Mouse (Mus musculus) macrophage (primary cell): ENCODE measurements around the gene Ncf4. TPM values are rescaled to one million over a fixed set of nuclear protein-coding genes. Genes with fewer than 3 reads are reported as not detected.

ENCODE experiments used
- H3K27ac ChIP-seq: fragments of 350-480 bp; formaldehyde crosslinking; 2 replicates; pipeline ENCODE4 v1.9.0; 2021
- H3K36me3 ChIP-seq: fragments of 350-480 bp; formaldehyde crosslinking; 2 replicates; pipeline ENCODE4 v1.9.0; 2021; ENCODE audit errors: inconsistent target
- H3K4me3 ChIP-seq: fragments of 350-480 bp; formaldehyde crosslinking; 2 replicates; pipeline ENCODE4 v1.9.0; 2021; ENCODE audit errors: inconsistent target
- H3K79me2 ChIP-seq: fragments of 350-480 bp; formaldehyde crosslinking; 2 replicates; pipeline ENCODE4 v1.9.0; 2021; ENCODE audit errors: inconsistent target
- WGBS: methylation state at CpG from one replicate; pipeline ENCODE4 v1.1.7; 2026; ENCODE audit warnings: inconsistent platforms; ENCODE audit not compliant: missing documents; 5-methylcytosine and 5-hydroxymethylcytosine counted together
- polyA plus RNA-seq: library from polyadenylated mRNA; stranded (reverse); fragments of 250-400 nt; gene quantifications from 3 replicates; pipeline ENCODE4 v1.2.4, GENCODE M21; 2018; ENCODE audit warnings: inconsistent platforms
- total RNA-seq, 78 experiments: library from RNA; depleted of rRNA; stranded (reverse); fragments of 250-400 nt; gene quantifications; 1 replicate in 9 of 78; 2 replicates in 24 of 78; 3 replicates in 43 of 78; 4 replicates in 2 of 78; pipeline ENCODE4 v1.2.4; 2018; ENCODE audit warnings: inconsistent platforms in 56 of 78

Ncf4 gene
- 100 to 1,000 TPM; 207 to 676 (median 348) TPM for total RNA-seq (2018; cell fraction: chromatin; rRNA removed)
- total RNA-seq (2018; cell fraction: cytosol; rRNA removed) = 100 to 1,000 TPM in 22 of 26 experiments, 10 to 100 TPM in 4; 86.5 to 237 (median 140) TPM
- 100 to 1,000 TPM; 191 to 475 (median 284) TPM for total RNA-seq (2018; cell fraction: nucleus; rRNA removed)
- polyA plus RNA-seq = 91.7 to 151 TPM (median 136 TPM) in 3 replicates

DNA sequence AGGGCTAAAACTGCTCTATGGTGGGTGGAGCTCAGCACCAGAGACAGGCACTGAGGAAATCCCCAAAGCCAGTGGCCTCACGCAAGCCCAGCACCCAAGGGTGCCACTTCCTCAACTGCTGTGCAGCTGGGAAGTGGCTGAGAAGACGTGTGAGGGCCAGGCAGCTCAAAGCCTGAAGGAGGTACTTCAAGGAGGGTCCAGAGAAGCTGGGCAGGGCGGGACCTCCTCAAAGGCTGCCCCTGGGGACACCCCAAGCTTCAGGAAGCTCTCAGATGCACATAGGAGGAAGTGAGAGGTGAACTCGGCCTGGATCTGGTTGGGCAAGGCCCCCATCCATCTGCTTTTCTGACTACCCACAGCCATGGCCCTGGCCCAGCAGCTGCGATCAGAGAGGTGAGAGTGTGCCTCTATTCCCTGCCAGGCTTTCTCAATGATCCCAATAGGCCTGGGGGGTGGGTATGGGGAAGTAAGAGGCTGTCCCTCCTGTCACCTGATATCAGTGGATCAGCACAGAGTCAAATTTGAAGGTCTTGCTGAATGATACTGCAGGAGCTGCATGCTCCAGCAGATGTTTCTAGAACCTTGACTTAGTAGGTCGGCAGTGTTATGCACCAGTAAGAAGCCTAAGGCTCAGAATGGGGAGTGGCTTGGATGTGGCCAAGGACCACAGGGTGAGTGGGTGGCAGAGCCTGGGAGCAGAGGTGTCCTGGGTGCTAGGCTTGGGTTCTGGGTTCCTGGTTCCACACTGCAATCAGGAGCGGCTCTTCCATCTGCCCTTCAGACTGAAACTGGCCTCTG is at the start of gene Ncf4:
Ncf4 (plus strand) TSS at position 107 of the 798 bp plus-strand sequence.
- H3K36me3 ChIP-seq = peaks cover 4% of the 10 kb centered on the region
- H3K79me2 ChIP-seq = peaks cover 50% of the 10 kb centered on the region
- peak within 1 kb of the TSS; percentile 55 for H3K4me3 ChIP-seq
- peak within 1 kb of the TSS; percentile 96 for H3K27ac ChIP-seq
- WGBS = 4% methylated on average over 7 of the region's 7 CpGs

DNA sequence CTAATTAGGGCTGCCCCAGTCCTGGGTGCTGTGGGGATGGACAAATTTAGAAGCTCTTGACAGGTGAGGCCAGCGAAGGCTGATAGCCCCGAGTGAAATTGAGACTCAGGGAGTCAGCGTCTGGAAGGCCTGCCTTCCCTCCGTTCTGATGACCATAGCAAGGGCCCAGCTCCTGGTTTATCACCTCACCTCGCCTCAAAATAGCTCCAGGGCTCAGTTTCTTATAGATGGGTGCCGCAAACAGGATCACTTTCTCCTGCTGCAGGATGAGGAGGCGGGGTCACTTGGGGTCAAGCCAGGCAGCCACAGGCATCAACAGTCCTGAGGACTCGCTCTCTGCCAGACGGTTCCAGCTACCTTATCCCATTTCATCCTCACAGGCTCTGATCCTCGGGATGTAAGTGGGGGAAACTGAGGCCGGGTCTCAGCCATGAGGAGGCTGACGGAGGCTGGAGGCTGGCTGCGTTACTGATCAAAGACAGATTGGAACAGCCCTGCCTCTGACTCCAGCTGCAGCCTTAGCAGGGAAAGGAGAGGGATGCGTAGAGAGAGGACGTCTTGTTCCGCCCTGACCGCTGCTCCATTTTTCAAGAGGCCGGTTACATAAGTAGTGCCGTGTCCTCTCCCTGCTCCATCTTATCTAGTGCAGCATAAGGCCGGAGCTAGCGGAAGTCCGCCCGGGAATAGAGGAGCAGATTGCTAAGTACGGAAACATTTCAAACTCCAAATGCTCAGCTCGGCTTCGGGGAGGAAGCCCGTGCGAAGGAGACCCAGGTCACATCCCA is 49.3 kb upstream of the Ncf4 start:
- H3K4me3 ChIP-seq = no peak overlapping the region
- H3K27ac ChIP-seq = no peak overlapping the region
- 85% methylated on average over 26 of the region's 28 CpGs for WGBS
- H3K36me3 ChIP-seq = no peaks in the 10 kb centered on the region
- H3K79me2 ChIP-seq = no peaks in the 10 kb centered on the region

DNA sequence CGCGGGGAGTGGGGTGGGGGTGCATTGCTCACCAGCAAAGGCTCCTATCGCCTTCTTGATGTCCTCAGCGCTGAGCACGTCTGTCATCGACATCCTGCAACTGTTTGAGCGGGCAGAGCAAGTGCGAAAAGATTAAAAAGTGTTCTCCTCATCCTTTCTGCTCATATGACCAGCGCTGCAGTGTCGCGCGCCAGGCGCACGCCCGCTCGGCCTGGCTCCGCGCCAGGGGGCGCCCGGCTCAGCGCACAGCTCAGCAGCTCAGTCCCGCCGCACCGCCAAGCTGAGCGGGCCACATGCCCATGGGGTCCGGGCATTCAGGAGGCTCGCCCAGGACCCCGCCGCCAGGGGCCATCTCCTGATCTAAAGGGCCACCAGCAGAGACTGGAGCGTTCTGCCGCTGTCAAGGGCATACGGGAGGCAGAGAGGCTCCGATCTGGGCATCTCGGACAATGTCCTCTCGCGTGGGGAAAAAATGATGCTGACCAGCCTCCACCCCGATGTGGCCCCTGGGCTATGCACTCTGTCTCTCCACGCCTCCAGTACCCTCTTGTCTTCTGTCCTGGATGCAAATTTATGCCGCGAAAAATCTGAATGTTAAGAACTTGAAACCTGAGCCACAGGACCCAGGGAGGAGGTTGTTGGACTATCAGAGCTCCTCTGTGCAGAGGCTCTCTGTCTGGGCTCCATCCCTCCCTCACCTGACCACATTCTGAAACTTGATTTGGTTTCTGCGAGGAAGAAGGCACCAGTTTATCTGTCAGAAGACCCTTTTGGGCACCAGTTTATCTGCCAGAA is 40.4 kb upstream of the Ncf4 start:
- Histone ChIP-seq H3K4me3 (no peak overlapping the region), H3K27ac (no peak overlapping the region), H3K79me2 (no peaks in the 10 kb centered on the region), H3K36me3 (no peaks in the 10 kb centered on the region)
- 5% methylated on average over 41 of the region's 41 CpGs for WGBS

DNA sequence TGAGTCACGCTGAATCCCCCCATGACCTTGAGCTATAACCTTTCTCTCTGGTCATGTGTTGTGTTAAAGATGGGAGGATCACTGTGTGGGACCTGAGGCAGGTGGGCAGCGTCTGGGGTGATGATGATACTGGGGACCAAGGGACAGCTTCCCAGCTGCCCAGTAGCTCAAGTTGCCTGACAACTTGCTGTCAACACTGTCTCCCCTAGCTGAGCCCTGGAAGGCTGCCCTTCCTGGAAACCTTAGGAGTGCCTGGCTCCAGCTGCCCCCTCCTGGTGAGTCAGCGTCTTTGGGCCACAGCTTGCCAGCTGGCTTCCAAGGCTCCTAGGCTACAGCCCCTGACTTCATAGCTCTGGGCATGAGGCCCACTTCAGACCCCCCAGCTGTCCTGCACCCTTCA is 39.4 kb upstream of the Ncf4 start:
- H3K79me2 ChIP-seq = no peaks in the 10 kb centered on the region
- H3K36me3 ChIP-seq = no peaks in the 10 kb centered on the region
- H3K27ac ChIP-seq = no peak overlapping the region
- H3K4me3 ChIP-seq = no peak overlapping the region
- WGBS = 43% methylated on average over 3 of the region's 3 CpGs

DNA sequence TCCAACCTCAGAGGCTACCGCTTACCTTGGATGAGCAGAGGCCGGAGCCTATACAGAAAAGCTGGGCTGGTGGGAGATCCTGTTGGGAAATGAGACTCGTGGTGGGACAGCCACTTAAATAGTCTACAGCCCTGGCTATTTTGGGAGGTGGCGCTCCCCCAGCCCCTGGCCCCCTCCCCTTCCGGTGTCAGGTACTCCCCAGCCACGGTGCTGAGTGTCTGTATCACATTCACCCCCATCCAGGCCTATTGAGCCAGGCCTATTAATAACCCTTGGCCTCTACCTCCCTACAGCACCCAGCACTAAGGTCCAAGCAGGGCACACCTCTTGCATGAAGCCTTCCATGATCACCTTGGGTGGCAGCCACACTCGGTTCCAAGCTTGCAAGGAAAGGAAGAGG is 38.3 kb upstream of the Ncf4 start, which contains the start of gene Pvalb:
Pvalb (minus strand) TSS at position 89 of the 400 bp plus-strand sequence.
- no peaks in the 10 kb centered on the region for H3K36me3 ChIP-seq
- H3K4me3 ChIP-seq = no peak within 1 kb of the TSS
- no peak within 1 kb of the TSS for H3K27ac ChIP-seq
- H3K79me2 ChIP-seq = no peaks in the 10 kb centered on the region
- WGBS = 88% methylated on average over 7 of the region's 7 CpGs

DNA sequence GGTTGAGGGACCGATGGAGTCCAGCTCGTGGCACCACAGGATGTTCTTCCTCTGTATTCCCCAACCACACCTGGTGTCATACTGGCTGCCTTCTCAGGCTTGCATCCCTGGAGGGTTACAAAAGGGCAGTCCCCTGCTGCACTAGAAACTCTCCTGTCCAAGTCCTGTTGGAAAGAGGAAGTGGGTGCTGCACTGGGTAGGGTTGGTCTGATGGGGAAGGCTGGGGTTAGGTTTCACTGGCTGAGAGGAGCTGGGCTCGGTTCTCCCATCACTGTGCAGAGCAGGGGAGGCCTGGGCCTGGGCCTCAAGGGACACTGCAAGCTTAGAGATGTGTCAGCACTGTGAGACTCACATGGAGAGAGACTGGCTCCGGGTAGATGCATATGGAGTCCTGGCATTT is 34.4 kb upstream of the Ncf4 start:
- Histone ChIP-seq H3K27ac (no peak overlapping the region), H3K79me2 (no peaks in the 10 kb centered on the region)
- 48% methylated on average over 4 of the region's 4 CpGs for WGBS

DNA sequence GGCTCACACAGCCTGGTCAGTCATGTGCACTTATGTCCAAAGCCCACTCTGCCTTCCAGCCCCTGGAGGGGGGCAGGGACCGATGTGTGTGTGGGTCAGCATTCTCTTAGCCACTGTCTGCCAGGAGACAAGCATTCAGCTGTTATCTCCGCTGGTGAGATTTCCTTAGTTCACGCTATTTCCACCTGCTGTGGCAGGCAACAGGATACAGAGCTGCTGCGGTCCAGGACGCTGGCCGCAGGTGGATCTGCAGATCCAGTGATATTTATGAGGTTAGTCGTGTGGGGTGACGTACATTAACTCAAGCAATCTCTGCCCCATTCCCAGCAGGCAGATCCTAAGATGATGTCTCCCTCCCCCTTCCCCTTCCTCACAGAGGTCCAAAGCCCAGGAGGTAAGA is 33.2 kb upstream of the Ncf4 start:
- H3K79me2 ChIP-seq = no peaks in the 10 kb centered on the region
- H3K4me3 ChIP-seq = no peak overlapping the region
- 84% methylated on average over 8 of the region's 8 CpGs for WGBS
- H3K36me3 ChIP-seq = no peaks in the 10 kb centered on the region
- no peak overlapping the region for H3K27ac ChIP-seq

More for the DNA sequence above, 34.4 kb upstream of the Ncf4 start:
- H3K4me3 ChIP-seq = no peak overlapping the region
- H3K36me3 ChIP-seq = no peaks in the 10 kb centered on the region

DNA sequence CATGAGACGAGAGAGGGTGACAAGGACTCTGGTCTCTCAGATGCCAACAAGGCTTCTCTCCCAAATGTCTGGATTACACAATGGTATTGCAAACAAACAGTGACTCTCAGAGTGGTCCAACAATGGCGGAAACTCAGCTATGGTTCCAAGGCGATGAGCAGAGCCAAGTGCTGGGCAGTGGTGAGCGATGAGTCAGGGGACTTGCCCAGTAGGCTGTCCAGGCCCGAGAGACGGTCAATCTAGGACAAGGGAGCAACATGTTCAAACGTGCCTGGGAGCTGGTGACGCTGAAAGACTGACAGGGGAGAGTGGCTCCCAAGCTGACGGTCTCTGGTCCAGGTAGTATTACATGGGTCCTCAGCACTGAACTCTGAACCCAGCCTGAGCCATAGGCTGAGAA is 29.3 kb upstream of the Ncf4 start:
- no peaks in the 10 kb centered on the region for H3K36me3 ChIP-seq
- no peaks in the 10 kb centered on the region for H3K79me2 ChIP-seq
- WGBS = 85% methylated on average over 9 of the region's 9 CpGs
- no peak overlapping the region for H3K27ac ChIP-seq
- H3K4me3 ChIP-seq = no peak overlapping the region

DNA sequence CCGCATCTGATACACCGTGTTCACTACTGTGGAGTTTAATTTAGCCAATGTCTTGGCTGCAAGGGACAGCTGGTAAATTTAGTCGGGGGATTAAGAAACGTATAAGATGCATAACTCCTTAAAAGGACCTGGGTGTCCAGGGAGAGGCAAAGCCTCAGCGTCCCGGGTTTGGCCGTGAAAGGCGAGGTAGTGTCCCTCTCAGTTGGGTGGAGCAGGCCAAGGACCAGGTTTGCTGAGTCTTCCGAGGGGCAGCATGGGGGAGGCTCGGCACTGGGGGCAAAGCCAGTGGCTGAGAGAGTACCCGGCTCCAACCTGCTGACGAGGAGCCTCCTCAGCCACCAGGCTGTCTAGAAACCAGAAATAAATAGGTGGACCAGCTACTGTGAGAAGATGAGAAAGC is 16.8 kb upstream of the Ncf4 start:
- H3K27ac ChIP-seq = no peak overlapping the region
- WGBS = 91% methylated on average over 10 of the region's 12 CpGs
- H3K79me2 ChIP-seq = no peaks in the 10 kb centered on the region
- H3K36me3 ChIP-seq = no peaks in the 10 kb centered on the region
- no peak overlapping the region for H3K4me3 ChIP-seq

DNA sequence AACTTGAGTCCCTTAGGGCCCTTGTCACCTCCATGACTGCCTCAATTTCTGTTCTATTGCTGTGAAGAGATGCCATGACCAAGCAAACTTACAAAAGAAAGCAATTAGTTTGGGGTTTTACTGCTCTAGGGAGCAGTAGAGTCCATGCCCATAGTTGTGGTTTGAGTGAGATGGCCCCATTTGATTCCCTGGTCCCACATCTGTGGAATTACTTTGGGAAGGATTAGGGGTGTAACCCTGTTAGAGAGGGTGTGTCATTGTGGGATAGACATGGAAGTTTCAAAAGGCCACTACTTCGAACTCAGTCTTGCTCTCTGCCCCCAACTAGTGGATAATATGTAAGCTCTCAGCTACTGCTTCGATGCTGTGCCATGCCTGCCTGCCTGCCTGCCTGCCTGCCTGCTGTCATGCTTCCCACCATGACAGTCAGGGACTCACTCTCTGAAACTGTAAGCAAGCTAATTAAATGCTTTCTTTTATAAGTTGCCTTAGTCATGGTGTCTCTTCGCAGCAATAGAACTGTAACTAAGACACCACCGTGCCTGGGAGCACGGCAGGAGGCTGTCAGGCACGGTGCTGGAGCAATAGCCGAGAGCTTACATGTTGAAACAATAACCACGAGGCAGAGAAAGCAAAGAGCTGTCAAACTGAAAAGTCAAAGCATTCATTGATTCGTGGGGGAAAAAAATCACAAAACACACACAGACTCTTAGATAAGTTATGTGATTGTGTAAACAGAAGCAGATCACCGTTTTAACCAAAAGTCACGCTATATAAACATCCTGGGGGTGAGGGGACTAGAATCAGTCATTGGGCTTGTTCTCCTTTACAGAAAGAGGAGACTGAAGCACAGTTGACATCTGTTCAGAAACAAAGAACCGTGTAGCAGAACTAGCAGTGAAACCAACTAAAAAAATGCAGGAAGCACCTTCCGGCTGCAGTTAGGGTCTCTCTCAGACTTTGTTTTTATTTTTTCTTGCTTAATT is 13.0 kb upstream of the Ncf4 start:
- WGBS = 50% methylated on average over 13 of the region's 13 CpGs
- H3K4me3 ChIP-seq = no peak overlapping the region
- H3K79me2 ChIP-seq = no peaks in the 10 kb centered on the region
- H3K36me3 ChIP-seq = no peaks in the 10 kb centered on the region
- H3K27ac ChIP-seq = no peak overlapping the region

DNA sequence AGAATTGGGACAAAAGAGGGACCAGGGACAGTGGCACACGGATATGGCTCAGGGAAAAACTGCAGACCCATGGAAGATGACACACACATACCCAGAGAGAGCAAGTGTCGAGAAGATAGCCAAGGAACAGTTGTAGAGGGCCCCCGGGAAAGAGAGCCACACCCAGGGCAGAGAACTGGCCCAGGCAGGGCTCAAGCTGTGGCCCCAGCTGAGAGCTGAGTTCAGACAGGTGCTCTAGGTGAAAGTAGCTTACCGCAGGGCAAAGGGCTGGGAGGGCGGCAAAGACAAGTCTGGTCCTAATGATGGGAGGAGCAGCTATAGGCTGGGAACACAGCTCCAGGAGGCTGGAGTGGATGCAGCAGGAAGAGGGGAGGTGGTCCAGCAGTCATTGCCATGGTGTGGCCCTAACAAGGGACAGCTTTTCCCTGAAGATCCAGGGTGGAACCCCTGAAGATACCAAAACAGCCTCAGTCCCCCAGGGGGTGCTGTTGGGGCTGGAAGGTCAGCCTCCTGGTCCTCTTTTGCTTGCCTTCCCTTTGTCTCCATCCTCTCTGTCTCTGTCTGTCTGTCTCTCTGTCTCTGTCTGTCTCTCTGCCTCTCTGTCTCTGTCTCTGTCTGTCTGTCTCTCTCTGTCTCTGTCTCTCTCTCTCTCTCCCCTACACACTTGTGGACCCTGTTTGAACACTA is 9.6 kb upstream of the Ncf4 start:
- Histone ChIP-seq H3K27ac (no peak overlapping the region), H3K4me3 (no peak overlapping the region), H3K79me2 (no peaks in the 10 kb centered on the region), H3K36me3 (no peaks in the 10 kb centered on the region)
- WGBS = 88% methylated on average over 5 of the region's 5 CpGs

DNA sequence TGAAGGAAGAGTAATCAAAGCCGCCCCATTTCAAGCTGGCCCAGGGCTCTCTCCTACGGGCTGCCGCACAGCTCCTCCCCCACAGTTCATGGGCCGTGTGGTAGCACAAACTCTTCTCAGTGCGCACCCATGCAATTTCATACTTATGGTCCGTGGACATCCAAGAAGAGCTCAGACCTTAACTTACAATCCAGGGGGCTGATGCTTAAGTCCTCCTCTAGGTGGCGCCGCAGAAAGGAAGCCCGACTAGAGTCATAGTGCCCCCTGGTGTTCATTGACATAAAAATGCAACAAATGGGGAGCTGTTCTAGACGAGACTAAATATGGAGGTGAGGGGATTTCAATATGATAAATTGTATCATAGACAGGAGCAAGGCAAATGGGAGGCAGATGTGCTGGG is 5.1 kb upstream of the Ncf4 start:
- no peak overlapping the region for H3K4me3 ChIP-seq
- H3K79me2 ChIP-seq = no peaks in the 10 kb centered on the region
- no peaks in the 10 kb centered on the region for H3K36me3 ChIP-seq
- 15% methylated on average over 10 of the region's 10 CpGs for WGBS
- no peak overlapping the region for H3K27ac ChIP-seq
